Mouse (Mus musculus): ENCODE measurements at regions not wholly inside any gene's neighbourhood (a gene's known extent, or its start where the extent isn't known, plus 50 kb on each side); places are given as distances from the start of the nearest gene placed in this dataset.

DNA sequence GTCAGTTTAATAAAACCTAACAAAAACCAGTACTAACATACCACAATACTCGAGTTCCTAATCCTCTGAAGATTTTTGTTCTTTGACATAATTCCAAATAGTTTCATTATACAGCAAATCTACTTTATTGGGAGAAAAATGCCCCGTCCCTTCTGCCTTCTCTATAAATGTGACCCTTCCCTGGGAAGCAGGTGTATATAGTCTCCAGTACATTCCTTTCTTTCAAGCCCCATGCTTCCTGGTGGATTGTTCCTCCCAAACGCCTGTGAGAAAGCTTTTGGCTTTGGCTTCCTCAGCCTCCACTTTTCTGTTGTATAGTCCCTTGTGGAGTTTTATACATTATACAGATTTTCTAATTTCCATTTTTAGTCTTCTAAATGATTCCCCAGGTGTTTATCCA lies 1001.8 kb upstream of the Tenm3 start:
- no peak for DNase-seq (ENCODE audit: low spot score in 2 of 2)

DNA sequence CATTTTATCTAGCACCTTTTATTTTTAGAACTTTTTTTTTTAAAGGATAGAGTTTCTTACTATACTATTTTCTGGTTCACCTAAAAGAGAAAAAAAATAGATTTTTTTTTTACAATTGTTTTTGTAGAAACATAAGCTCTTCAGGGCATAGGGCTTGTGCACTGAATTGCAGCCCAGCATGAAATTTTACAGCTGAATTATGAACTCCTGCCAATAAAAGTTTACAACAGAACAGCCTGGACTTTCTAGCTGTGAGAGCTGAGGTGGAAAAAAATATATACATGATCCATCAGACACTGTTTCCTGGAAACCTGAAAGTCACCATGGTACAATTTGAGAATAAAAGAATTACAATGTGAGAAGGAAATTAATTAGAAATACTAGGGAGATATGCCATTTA lies 988.2 kb upstream of the Tenm3 start:
- no peak for DNase-seq (ENCODE audit: low spot score in 2 of 2)

DNA sequence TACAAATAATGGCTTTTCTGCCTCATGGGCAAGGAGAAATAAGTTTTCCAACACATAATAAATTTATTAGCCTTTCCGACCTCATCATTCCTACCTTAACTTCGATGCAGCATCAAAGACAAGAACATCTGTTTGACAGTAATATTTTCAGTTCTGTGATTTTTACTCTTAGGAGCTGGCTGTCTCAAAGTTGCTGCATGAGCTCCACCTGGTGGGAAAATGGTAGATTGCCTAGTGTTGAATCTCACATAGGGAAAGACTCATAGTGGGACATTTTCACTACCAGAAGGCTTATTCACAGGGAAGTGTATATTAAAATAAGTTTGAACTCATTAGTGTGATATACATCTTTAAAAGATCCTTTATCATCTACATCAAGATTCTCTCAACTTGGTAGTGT lies 985.6 kb upstream of the Tenm3 start:
- peak; percentile 4 to 6 for DNase-seq (ENCODE audit: low spot score in 2 of 2)

DNA sequence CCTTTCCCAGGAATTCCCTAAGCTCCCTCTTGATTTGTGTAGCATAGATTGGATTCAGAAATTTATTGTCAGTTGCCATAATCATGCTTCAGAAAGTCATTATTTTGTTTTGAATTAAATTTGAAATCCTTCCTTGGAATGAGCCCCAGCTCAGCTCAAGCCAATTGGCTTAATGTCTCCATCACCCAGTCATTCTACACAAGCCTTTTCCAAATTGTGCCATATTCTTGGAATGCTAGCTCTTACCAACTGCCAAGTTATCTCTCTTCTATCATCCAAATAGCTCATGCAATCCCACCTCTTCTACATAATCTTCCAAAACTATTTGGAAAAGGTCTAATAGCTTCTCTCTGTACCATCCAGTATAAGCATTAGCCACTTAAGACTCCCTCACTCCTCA lies 982.5 kb upstream of the Tenm3 start:
- DNase-seq (ENCODE audit: low spot score in 2 of 2): no peak

DNA sequence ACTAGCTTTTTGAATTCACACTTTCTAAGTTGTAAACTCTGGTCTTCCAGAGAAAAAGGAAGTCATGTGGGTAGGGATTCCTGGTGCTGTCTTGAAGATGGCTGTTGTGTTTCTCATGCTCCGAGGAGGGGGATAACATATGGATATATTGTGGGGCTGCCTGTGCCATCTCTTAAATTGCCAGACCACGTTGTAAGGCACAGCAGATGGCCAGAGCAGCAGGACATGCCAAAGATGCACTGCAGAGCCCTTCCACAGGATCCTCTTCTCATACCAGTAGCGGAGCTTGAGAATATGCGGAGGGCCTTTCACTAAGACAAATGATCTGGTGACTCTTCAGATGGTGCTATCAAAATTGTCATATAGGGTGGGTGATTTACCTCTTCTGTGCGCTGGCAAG lies 981.2 kb upstream of the Tenm3 start:
- DNase-seq (ENCODE audit: low spot score in 2 of 2): no peak

DNA sequence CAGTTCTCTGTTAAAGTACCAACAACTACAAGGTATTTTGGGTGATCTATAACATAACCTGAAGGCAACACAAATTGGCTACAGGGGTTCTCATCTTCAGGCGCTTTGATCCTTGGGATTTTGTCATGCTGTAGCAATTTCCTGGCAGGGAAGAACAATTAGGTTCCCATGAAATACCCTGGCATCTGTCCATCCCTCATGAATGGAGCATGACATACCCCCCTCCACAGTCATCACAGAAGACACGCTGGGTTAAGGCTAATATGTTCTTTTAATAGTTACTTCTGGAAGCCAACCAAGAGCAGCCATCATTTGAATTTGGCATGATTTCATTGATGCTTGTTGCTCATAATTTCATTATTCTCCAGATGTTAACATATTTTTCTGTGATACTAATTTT lies 979.0 kb upstream of the Tenm3 start:
- DNase-seq (ENCODE audit: low spot score in 2 of 2): no peak

DNA sequence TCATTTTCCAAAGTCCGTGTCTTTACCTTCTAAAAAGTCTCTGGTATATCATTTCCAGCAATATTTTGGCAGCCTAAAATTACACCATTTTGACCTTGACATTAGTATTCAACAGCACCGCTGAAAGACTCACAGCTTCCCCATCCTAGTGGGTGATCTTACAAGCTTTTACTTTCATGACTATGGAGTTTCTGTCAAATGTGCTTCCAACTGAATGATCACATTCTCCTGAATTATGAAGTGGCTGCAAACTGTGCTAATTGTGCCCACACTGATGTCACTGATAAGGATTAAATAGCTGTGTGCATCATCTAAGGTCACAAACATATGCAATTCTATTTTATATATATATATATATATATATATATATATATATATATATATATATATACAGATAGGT lies 955.5 kb upstream of the Tenm3 start:
- DNase-seq (ENCODE audit: low spot score in 2 of 2): no peak

DNA sequence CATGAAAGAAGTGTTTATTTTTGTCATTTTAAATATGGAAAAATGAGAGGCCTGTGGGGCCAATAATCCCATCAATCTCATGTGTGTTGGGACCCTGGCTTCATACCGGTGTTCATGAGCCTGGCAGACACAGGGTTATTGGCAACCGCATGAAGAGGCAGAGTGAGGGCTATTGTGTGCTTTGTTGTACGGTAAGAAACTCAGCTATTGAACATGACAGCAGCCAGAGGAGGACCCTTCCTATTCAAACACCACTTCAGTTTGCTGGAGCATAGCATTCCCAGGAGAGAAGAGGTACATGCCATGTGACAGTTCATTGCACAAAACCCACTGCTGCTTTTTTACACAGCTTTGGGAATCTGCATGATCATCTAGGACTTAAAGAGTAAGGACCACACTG lies 953.0 kb upstream of the Tenm3 start:
- DNase-seq (ENCODE audit: low spot score in 2 of 2): no peak

DNA sequence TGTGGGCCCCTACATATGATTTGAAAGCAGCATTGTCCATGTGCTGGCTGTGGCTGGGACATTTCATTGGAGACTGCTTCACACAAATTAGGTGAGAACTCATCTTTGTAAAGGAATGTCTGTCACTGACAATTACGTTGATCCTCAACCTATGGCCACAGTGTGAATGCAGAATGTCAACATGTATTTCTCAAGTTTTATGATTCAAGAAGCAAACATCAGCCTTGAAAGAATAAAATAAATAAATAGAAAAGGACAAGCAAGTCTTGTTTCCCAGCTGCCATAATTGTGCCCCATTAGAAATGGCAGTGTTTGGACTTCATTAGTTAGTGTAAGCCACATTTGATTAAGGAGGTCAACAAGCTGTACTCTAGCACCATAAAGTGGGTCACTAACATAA lies 950.7 kb upstream of the Tenm3 start:
- no peak for DNase-seq (ENCODE audit: low spot score in 2 of 2)

DNA sequence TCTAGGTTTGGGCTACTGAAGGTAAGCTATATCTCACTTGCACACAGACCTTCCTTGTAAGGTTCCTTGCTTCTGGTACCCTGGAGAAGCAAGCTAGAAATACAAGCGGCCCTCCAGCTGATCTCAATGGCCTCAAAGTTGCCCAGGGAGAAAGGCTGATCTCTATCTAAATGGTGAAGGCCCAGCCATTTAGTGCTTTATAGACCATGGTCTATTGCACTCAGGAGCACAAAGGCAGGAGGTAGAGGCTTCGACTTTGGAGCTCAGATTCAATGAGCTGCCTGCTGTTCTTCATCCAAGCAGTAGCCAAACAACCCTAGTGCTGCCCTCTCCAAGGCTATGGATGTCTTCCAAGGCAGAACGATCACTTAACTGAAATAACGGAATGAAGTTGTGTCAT lies 926.1 kb upstream of the Tenm3 start:
- DNase-seq (ENCODE audit: low spot score in 2 of 2): no peak

DNA sequence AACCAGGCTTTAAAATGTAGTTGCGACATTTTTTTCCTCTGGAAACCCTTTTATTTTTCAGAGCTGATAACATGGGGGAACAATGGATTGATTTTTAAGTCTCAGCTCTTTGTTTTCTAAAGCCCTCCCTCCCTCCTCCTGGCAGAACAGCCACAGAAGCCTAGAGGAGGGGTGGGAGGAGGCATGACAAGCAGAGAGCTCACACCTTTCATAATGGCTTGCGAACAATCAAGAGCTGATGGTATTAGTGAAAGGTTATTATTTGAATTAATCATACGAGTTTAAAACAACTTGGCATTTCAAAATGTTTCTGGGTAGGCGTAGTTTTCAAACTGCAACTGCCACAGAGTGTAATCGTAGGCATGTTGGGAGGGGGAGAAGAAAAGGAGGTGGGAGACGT lies 894.3 kb upstream of the Tenm3 start:
- no peak for DNase-seq (ENCODE audit: low spot score in 2 of 2)

DNA sequence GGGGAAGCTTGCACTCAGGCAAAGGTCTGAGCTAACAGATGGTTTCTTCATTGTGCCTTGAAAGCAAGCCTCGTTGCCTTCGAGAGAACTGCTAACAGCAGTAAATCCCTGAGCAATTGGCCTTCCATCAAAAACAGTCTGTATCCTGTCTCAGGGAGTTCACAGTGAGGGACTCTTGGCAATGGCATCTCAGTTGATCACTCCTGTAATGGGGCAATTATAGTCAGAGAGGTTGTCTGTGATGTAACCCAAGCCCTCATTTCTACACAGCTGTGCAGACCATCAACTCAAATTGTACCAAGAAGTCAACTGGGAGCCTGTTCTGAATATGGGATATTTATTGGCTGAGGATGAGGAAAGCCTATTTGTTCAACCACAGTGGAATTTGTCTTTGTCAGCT lies 885.4 kb upstream of the Tenm3 start:
- no peak for DNase-seq (ENCODE audit: low spot score in 2 of 2)

DNA sequence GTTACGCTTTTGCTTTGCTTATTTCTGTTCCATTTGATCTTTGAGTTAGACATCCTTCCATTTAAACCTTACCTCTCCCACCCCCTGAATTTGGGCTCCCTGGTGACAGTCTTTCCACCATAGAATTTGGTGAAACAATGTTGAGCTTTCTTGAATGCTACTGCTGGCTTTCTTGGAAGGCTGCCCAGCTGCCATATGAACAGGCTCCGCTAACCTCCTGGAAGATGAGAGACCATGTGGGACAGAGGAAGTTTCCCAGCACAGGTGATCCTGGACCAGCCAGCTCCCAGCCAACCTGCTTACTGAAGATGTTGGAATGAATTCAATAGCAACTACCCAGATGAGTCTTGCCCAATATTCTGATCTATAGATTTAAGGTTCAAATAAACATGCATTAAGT lies 868.6 kb upstream of the Tenm3 start:
- no peak for DNase-seq (ENCODE audit: low spot score in 2 of 2)

DNA sequence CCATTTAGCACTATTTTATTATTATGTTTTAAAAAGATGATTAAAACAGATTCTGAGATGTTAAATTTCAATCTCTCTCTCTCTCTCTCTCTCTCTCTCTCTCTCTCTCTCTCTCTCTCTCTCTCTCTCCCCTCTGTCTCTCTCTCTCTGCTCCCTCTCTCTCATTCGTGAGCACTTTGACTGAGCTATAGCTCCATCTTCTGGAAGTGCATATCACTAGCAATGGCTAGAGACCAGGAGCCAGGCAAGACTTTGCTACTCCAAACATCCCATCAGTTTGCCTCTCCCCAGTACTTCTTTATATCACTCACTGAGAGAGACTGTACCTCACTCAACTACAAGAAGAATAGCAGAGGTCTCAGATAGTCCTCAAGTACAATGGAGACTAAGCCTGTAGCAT lies 865.0 kb upstream of the Tenm3 start:
- DNase-seq (ENCODE audit: low spot score in 2 of 2): no peak

DNA sequence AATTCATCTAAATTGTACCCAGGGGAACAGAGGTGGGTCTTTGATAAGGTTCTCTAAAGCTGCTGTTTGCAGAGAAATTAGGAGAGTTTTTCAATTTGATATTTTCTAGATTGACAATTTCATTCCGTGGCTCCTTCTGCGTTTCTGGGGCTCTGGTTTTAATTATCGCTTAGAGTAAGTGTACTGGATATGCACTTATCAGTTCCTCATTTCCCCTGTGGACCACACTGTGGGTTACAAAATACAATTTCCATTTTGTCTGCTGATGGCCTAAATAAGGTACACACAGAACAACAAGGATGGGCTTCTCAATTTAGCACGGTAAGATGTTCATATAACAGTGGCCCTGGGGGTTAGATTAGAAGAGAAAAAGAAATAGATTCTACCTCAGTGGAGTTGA lies 855.3 kb upstream of the Tenm3 start:
- DNase-seq (ENCODE audit: low spot score in 2 of 2): no peak

DNA sequence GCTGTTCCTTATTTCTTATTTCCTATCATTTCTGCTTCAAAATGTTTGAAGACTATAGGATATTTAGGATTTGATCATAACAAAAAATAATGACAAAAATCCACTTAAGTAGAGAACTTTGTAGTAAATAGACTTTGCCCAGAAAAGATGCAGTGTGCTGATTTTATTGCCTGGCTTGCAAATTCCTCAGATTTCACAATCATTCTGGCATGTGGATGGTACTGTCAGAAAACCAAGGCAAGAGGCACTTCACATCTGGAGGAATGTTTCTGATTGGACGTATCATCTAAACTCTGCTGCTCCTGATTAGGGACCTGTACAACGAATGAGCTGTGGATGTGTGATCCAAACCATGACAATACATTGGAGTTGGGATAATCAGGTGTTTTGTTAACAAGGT lies 853.0 kb upstream of the Tenm3 start:
- DNase-seq (ENCODE audit: low spot score in 2 of 2): no peak

Data from urinary bladder, postnatal 36 days (tissue).